Mouse (Mus musculus): ENCODE measurements at regions not wholly inside any gene's neighbourhood (a gene's known extent, or its start where the extent isn't known, plus 50 kb on each side); places are given as distances from the start of the nearest gene placed in this dataset.

DNA sequence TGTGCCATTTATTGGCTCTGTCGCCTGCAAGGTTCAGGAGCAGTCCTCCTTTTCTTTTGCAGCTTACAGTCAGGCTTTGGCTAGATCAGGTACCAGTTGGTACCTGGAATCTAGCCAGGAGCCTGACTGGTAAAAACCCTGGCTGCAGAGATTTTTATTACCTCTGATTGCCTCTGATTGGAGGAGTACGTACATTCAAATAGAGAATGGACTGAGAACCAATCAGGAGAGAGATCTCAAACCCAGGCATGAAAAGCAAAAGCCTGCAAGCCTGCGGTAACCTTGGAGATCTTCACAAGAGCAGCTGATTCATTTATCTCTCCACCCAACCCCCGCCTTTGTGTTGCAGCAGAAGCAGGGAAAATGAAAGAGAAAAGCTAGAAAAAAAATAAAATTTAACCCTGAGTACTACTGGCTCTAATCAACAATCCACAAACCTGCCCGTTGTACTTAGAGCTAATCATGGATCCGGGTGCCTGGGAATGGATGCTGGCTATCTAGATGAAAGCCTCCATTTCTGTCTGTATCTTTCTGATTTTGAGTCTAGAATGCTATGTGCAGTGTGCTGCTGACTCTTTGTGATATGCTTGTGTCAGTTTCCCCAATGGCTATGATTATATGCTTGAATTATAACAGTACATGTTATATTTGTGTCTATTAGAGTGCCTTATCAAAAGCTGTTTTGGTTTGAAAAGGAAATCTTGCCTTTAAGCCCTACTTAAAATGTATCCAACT lies 406.2 kb upstream of the Ndn start:
- peak; percentile 59 to 82 for DNase-seq (ENCODE audit: low spot score in 2 of 2)

DNA sequence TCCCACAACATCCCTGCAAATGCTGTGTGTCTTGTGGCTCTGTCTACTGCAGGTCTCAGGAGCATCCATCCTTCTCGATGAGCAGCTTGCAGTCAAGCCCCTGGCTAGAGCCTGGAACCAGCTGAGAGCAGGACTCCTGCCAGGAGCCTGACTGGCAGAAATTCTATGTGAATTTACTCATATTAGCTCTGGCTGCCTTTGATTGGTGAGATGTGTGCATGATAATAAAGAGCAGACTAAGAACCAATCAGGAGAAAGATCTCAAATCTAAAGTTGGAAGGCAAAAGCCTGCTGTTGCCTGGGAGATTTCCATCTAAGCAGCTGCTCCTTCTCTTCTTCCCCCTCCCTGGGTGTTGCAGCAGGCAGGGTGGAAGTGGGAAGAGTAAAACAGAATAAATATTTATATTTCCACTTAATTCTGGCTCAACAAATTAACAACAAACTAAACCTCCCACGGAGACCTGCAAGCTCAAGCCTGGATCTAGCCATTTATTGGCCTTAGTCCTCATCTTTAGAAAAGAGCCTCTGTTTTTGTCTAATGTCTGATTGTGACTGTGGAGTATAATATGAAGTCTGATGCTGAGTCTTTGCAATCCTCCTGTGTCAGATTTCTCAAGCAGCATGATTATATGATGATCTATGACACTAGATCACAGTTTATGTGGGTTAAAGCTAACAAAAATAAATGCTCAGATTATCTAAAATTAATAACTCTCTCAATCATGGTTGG lies 364.0 kb upstream of the Ndn start:
- DNase-seq (ENCODE audit: low spot score in 2 of 2): peak; percentile 74 to 86

- DNase-seq (ENCODE audit: low spot score in 2 of 2): no peak
Measured at GRCm38 (mm10) chr7:62026635-62027034, 319.7 kb upstream of the Ndn start.

DNA sequence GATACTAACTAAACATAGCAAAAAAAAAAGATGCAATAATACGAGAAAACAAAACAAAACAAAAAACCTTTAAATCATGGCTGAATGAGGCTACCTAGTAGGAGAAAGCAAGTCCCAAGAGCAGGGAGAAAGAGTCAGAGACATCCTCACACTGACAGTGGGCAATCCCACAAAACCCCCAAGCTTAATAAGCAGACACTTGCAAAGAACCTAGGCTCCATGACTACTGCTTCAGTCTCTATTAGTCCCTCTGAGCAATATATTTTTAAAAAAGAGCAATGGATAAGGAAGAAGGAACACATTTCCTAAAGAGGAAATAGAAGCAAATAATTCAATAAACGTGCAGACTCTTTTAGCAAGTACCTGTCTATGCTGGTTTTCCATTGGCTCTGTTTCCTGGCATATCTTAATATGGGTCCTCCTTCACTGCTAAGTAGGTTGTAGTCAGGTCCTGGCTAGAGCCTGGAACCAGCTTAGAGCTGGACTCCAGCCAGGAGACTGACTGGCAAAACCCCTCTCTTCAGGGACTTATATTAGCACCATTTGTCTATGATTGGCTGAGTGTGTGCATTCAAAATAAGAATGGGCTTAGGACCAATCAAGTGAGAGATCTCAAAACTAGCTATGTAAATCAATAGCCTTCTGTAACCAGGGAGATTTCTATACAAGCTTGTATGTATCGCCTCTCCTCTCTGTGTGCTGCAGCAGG lies 300.5 kb upstream of the Ndn start:
- DNase-seq (ENCODE audit: low spot score in 2 of 2): peak; percentile 15 to 29

DNA sequence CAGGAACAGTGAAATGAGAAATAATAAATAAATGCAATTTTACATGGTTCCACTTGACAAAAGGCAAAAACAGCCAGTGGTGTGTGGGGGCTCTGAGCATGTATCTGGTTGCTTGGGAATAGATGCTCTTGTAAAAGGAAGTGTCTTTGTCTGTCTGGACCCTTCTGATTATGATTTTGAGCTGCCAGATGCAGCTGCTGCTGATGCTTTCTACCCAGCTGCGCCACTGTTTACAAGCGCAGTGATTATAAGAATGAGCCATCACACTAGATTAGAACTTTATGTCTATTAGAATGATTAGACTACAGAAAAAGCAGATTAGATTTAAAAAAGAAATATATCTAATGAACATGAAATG lies 299.9 kb upstream of the Ndn start:
- peak in 1 of 2 experiments; percentile 6 for DNase-seq (ENCODE audit: low spot score in 2 of 2)

DNA sequence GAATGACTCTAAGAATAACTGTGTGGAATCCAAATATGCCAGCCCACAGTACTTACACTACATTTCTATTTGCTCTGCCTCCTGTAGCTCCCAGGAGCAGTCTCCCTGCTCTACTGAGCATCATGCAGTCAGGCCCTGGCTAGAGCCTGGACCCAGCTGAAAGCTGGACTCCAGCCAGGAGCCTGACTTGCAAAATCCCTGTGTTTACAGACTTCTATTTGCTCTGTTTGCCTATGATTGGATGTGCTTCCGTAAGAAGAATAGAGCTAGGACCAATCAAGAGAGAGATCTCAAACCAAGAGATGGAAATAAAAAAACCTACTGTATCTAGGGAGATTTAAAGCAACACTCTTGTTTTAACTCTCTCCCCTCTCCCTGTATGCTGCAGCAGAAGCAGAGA lies 267.8 kb upstream of the Ndn start:
- no peak for DNase-seq (ENCODE audit: low spot score in 2 of 2)

DNA sequence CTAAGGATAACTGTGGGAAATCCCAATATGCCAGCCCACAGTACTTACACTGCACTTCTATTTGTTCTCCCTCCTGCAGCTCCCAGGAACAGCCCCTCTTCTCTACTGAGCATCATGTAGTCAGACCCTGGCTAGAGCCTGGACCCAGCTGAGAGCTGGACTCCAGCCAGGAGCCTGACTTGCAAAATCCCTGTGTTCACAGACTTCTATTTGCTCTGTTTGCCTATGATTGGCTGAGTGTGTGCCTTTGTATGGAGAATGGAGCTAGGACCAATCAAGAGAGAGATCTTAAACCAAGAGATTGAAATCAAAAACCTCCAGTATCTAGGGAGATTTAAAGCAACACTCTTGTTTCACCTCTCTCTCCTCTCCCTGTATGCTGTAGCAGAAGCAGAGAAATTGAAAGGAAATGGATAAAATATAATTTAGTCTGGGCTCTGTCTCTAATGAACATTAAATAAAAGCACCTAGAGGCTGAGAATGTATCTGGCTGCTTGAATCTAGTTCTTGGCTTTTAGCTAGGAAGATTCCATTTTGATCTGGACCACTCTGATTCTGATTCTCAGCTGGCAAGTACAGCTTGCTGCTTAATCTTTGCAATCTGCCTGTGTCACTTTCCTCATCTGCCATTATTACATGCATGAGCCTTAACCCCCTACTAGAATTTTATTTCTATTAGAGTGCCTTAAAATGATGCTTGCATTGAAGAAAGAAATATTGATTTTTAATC lies 261.1 kb upstream of the Ndn start:
- peak; percentile 5 to 19 for DNase-seq (ENCODE audit: low spot score in 2 of 2)
